Mouse (Mus musculus) thymus, postnatal 0 days (tissue): ENCODE results near the gene Smarcd1. TPM values are rescaled to one million over a fixed set of nuclear protein-coding genes. Genes with fewer than 3 reads are reported as not detected.
"Not testable (repeated sequence)": the region's sequence is repeated elsewhere in the genome, so short reads cannot be mapped to it uniquely, and the experiment has no call there.

Experiments
- DNase-seq: peaks from one replicate; pipeline ENCODE4 v3.0.0-alpha.2; 2015; ENCODE audit warnings: low spot score
- polyA plus RNA-seq: library from polyadenylated mRNA; unstranded; fragments of >200 nt; fragmentation: Nextera tagmentation; extraction: Ambion mirVana; gene quantifications from 2 replicates; pipeline ENCODE4 v1.2.1, GENCODE M21; 2015

The Smarcd1 gene
- polyA plus RNA-seq, 1 experiment from 2014 or later = 41.1 TPM

GRCm38 (mm10) chr15:99714206-99714605 is 12.3 kb downstream of the Smarcd1 start:
- DNase-seq = no peak

GRCm38 (mm10) chr15:99714858-99715257 is 12.9 kb downstream of the Smarcd1 start:
- peak; percentile 70 for DNase-seq

- no peak for DNase-seq
Measured at GRCm38 (mm10) chr15:99715361-99715865, 13.5 kb downstream of the Smarcd1 start.

GRCm38 (mm10) chr15:99715982-99716746 is 14.2 kb downstream of the Smarcd1 start:
- DNase-seq = no peak

GRCm38 (mm10) chr15:99716814-99717213 is 14.9 kb downstream of the Smarcd1 start:
- DNase-seq = no peak

GRCm38 (mm10) chr15:99717386-99718334 is 15.7 kb downstream of the Smarcd1 start, which contains the start of gene Gpd1:
Gene Gpd1, plus strand, starts transcription at chr15:99717515.
- DNase-seq = no peak

- no peak for DNase-seq
Measured at GRCm38 (mm10) chr15:99718461-99719021, 16.6 kb downstream of the Smarcd1 start.

- DNase-seq = no peak
Measured at GRCm38 (mm10) chr15:99719865-99720264, 17.9 kb downstream of the Smarcd1 start.

- no peak for DNase-seq
Measured at GRCm38 (mm10) chr15:99721921-99722743, 20.2 kb downstream of the Smarcd1 start.

GRCm38 (mm10) chr15:99723120-99723514 is 21.2 kb downstream of the Smarcd1 start:
- no peak for DNase-seq

- no peak for DNase-seq
Measured at GRCm38 (mm10) chr15:99723515-99724291, 21.8 kb downstream of the Smarcd1 start.

- peak; percentile 72 for DNase-seq
Measured at GRCm38 (mm10) chr15:99724292-99725021, 22.5 kb downstream of the Smarcd1 start.

GRCm38 (mm10) chr15:99725341-99726155 is 23.6 kb downstream of the Smarcd1 start, which contains the start of gene Cox14:
Gene Cox14, plus strand, starts transcription at chr15:99725618.
- DNase-seq = peak; percentile 96

- DNase-seq = no peak
Measured at GRCm38 (mm10) chr15:99726549-99726948, 24.6 kb downstream of the Smarcd1 start.

- DNase-seq = not testable (repeated sequence)
Measured at GRCm38 (mm10) chr15:99727039-99727438, 25.1 kb downstream of the Smarcd1 start.

- DNase-seq = no peak
Measured at GRCm38 (mm10) chr15:99727525-99727924, 25.6 kb downstream of the Smarcd1 start.

- no peak for DNase-seq
Measured at GRCm38 (mm10) chr15:99728211-99728610, 26.3 kb downstream of the Smarcd1 start.
